Mouse (Mus musculus): ENCODE measurements around the gene Plcl1.
A peak's percentile ranks its signal among the peaks of the same experiment; 100 is the strongest.

Gene Plcl1

GRCm38 (mm10) chr1:55612759-55613328 lies 207.1 kb downstream of the Plcl1 start:
- no peak for DNase-seq (ENCODE audit: low spot score)

GRCm38 (mm10) chr1:55617857-55618256 lies 212.1 kb downstream of the Plcl1 start:
- DNase-seq (ENCODE audit: low spot score) = no peak

- peak; percentile 49 for DNase-seq (ENCODE audit: low spot score)
These were observed 213.0 kb downstream of the Plcl1 start for GRCm38 (mm10) chr1:55618617-55619286.

- DNase-seq (ENCODE audit: low spot score) = no peak
These were observed 225.8 kb downstream of the Plcl1 start for GRCm38 (mm10) chr1:55631496-55631895.

GRCm38 (mm10) chr1:55632024-55632423 lies 226.3 kb downstream of the Plcl1 start:
- no peak for DNase-seq (ENCODE audit: low spot score)

GRCm38 (mm10) chr1:55633326-55633725 lies 227.6 kb downstream of the Plcl1 start:
- no peak for DNase-seq (ENCODE audit: low spot score)

- no peak for DNase-seq (ENCODE audit: low spot score)
These were observed 253.9 kb downstream of the Plcl1 start for GRCm38 (mm10) chr1:55659518-55660210.

- DNase-seq (ENCODE audit: low spot score) = no peak
These were observed 255.7 kb downstream of the Plcl1 start for GRCm38 (mm10) chr1:55661381-55661780.

- no peak for DNase-seq (ENCODE audit: low spot score)
These were observed 259.6 kb downstream of the Plcl1 start for GRCm38 (mm10) chr1:55665137-55665827.

- DNase-seq (ENCODE audit: low spot score) = peak; percentile 60
These were observed 260.3 kb downstream of the Plcl1 start for GRCm38 (mm10) chr1:55665828-55666673.

- no peak for DNase-seq (ENCODE audit: low spot score)
These were observed 261.1 kb downstream of the Plcl1 start for GRCm38 (mm10) chr1:55666798-55667197.

- DNase-seq (ENCODE audit: low spot score) = peak; percentile 50
These were observed 263.0 kb downstream of the Plcl1 start for GRCm38 (mm10) chr1:55668622-55669237.

GRCm38 (mm10) chr1:55682676-55683075 lies 277.0 kb downstream of the Plcl1 start:
- DNase-seq (ENCODE audit: low spot score) = no peak

GRCm38 (mm10) chr1:55686261-55686660 lies 280.5 kb downstream of the Plcl1 start:
- DNase-seq (ENCODE audit: low spot score) = no peak

GRCm38 (mm10) chr1:55693636-55694220 lies 288.0 kb downstream of the Plcl1 start:
- no peak for DNase-seq (ENCODE audit: low spot score)

GRCm38 (mm10) chr1:55696206-55696605 lies 290.5 kb downstream of the Plcl1 start:
- no peak for DNase-seq (ENCODE audit: low spot score)

- no peak for DNase-seq (ENCODE audit: low spot score)
These were observed 293.8 kb downstream of the Plcl1 start for GRCm38 (mm10) chr1:55699393-55699970.

- no peak for DNase-seq (ENCODE audit: low spot score)
These were observed 294.3 kb downstream of the Plcl1 start for GRCm38 (mm10) chr1:55700016-55700415.

GRCm38 (mm10) chr1:55700726-55701125 lies 295.0 kb downstream of the Plcl1 start:
- no peak for DNase-seq (ENCODE audit: low spot score)

- no peak for DNase-seq (ENCODE audit: low spot score)
These were observed 295.9 kb downstream of the Plcl1 start for GRCm38 (mm10) chr1:55701601-55702000.

GRCm38 (mm10) chr1:55702106-55702505 lies 296.4 kb downstream of the Plcl1 start:
- no peak for DNase-seq (ENCODE audit: low spot score)

All from layer of hippocampus, adult 11-12 months (tissue).